Mouse (Mus musculus) WW6 (cell line): ENCODE measurements around the gene Carm1.
"Not testable (repeated sequence)": the region's sequence is repeated elsewhere in the genome, so short reads cannot be mapped to it uniquely, and the experiment has no call there.

Source experiments
- DNase-seq: peaks from one replicate; pipeline ENCODE4 v3.0.0-alpha.2; 2013; ENCODE audit warnings: low read depth, low spot score

Gene Carm1

GRCm38 (mm10) chr9:21546789-21547074 lies at the start of gene Carm1:
Gene Carm1 (plus strand): TSS chr9:21546894.
- DNase-seq, result no peak

- DNase-seq, result no peak
Observed at GRCm38 (mm10) chr9:21497050-21497542, 49.6 kb upstream of the Carm1 start.

GRCm38 (mm10) chr9:21497664-21498063 lies 49.0 kb upstream of the Carm1 start:
- DNase-seq, result no peak

- no peak for DNase-seq
Observed at GRCm38 (mm10) chr9:21498284-21498902, 48.3 kb upstream of the Carm1 start.

GRCm38 (mm10) chr9:21503352-21503751 lies 43.3 kb upstream of the Carm1 start:
- no peak for DNase-seq

- DNase-seq, result no peak
Observed at GRCm38 (mm10) chr9:21505767-21506166, 40.9 kb upstream of the Carm1 start.

GRCm38 (mm10) chr9:21507753-21508430 lies 38.8 kb upstream of the Carm1 start:
- no peak for DNase-seq

GRCm38 (mm10) chr9:21508871-21509404 lies 37.8 kb upstream of the Carm1 start:
- DNase-seq, result no peak

GRCm38 (mm10) chr9:21509772-21510688 lies 36.7 kb upstream of the Carm1 start, which contains the start of gene Tmed1:
Gene Tmed1 (minus strand): TSS chr9:21510252.
- peak; percentile 87 for DNase-seq

GRCm38 (mm10) chr9:21510689-21511015 lies 36.0 kb upstream of the Carm1 start:
- DNase-seq, result no peak

GRCm38 (mm10) chr9:21511052-21511451 lies 35.6 kb upstream of the Carm1 start:
- no peak for DNase-seq

GRCm38 (mm10) chr9:21513466-21513865 lies 33.2 kb upstream of the Carm1 start:
- DNase-seq, result no peak

GRCm38 (mm10) chr9:21517947-21518495 lies 28.7 kb upstream of the Carm1 start:
- DNase-seq, result no peak

GRCm38 (mm10) chr9:21518690-21519089 lies 28.0 kb upstream of the Carm1 start:
- not testable (repeated sequence) for DNase-seq

GRCm38 (mm10) chr9:21525142-21525936 lies 21.4 kb upstream of the Carm1 start:
- DNase-seq, result no peak

- no peak for DNase-seq
Observed at GRCm38 (mm10) chr9:21525937-21526633, 20.6 kb upstream of the Carm1 start, which contains the start of gene AB124611. Gene AB124611 (plus strand): TSS chr9:21526176.

- no peak for DNase-seq
Observed at GRCm38 (mm10) chr9:21526634-21526944, 20.1 kb upstream of the Carm1 start.

GRCm38 (mm10) chr9:21527100-21527801 lies 19.4 kb upstream of the Carm1 start:
- DNase-seq, result no peak

- DNase-seq, result no peak
Observed at GRCm38 (mm10) chr9:21527917-21528324, 18.8 kb upstream of the Carm1 start.

GRCm38 (mm10) chr9:21536501-21536900 lies 10.2 kb upstream of the Carm1 start:
- no peak for DNase-seq
